Mouse (Mus musculus) kidney, embryonic 16.5 days (tissue): ENCODE data around the gene Stk25. TPM values are rescaled to one million over a fixed set of nuclear protein-coding genes. Genes with fewer than 3 reads are reported as not detected.

Experiments used
- ATAC-seq: fragments of 200-750 bp; cut with Nextera tagmentation; 2 replicates; pipeline ENCODE4 v1.8.0; 2017; ENCODE audit warnings: moderate TSS enrichment; ENCODE audit not compliant: low FRiP score, low TSS enrichment
- H3K27ac ChIP-seq: fragments of 300-500 bp; sonication (generic); 2 replicates; pipeline ENCODE4 v1.5.1; 2014; ENCODE audit warnings: low read length
- H3K27me3 ChIP-seq: fragments of 300-500 bp; sonication (generic); 2 replicates; pipeline ENCODE4 v1.6.1; 2014; ENCODE audit warnings: low read length, control low read depth, mixed read lengths; ENCODE audit not compliant: insufficient read depth
- H3K36me3 ChIP-seq: fragments of 300-500 bp; sonication (generic); 2 replicates; pipeline ENCODE4 v1.6.1; 2014; ENCODE audit warnings: low read length, control low read depth, mixed read lengths; ENCODE audit not compliant: insufficient read depth
- H3K4me1 ChIP-seq: fragments of 300-500 bp; sonication (generic); 2 replicates; pipeline ENCODE4 v1.6.1; 2014; ENCODE audit warnings: low read length, control low read depth, mixed read lengths; ENCODE audit not compliant: insufficient read depth
- H3K4me2 ChIP-seq: fragments of 300-500 bp; sonication (generic); replicated peaks from 2 replicates; pipeline ENCODE4 v1.6.1; 2014; ENCODE audit warnings: low read depth, low read length
- H3K4me3 ChIP-seq: fragments of 300-500 bp; sonication (generic); 2 replicates; pipeline ENCODE4 v1.5.1; 2014; ENCODE audit warnings: mild to moderate bottlenecking, low read length
- H3K9ac ChIP-seq: fragments of 300-500 bp; sonication (generic); replicated peaks from 2 replicates; pipeline ENCODE4 v1.6.1; 2014; ENCODE audit warnings: low read length
- H3K9me3 ChIP-seq: fragments of 300-500 bp; sonication (generic); 2 replicates; pipeline ENCODE4 v1.6.1; 2016; ENCODE audit warnings: low read length, control low read depth
- WGBS: fragments of 180-500 bp; shearing (Covaris S2); extraction: QIAGEN DNeasy Blood & Tissue Kit; methylation state at CpG from one replicate; pipeline ENCODE4 v1.1.7; 2014; 5-methylcytosine and 5-hydroxymethylcytosine counted together
- polyA plus RNA-seq: library from polyadenylated mRNA; unstranded; fragments of >200 nt; fragmentation: Nextera tagmentation; extraction: Ambion mirVana; gene quantifications from 2 replicates; pipeline ENCODE4 v1.2.1, GENCODE M21; 2015

Gene Stk25
- polyA plus RNA-seq, 1 experiment from 2014 or later: 205 TPM

GRCm38 (mm10) chr1:93618948-93619347 is 39.5 kb downstream of the Stk25 start:
- Histone ChIP-seq H3K4me1 (no peaks in the 10 kb centered on the region), H3K4me2 (no peak overlapping the region), H3K27me3 (no peaks in the 10 kb centered on the region), H3K9me3 (no peaks in the 10 kb centered on the region), H3K9ac (no peak overlapping the region), H3K36me3 (peaks cover 29% of the 10 kb centered on the region), H3K27ac (peak overlapping the region; percentile 72; the same call in 1 of the 2 replicates), H3K4me3 (no peak overlapping the region)
- WGBS: 64% methylated on average over 5 of the region's 5 CpGs
- peak; percentile 20; the same call in 1 of the 2 replicates for ATAC-seq

- 65% methylated on average over 4 of the region's 4 CpGs for WGBS
- Histone ChIP-seq H3K4me2 (no peak overlapping the region), H3K9me3 (no peaks in the 10 kb centered on the region), H3K4me3 (no peak overlapping the region), H3K4me1 (no peaks in the 10 kb centered on the region), H3K27me3 (no peaks in the 10 kb centered on the region), H3K27ac (peak overlapping the region; percentile 72), H3K36me3 (peaks cover 24% of the 10 kb centered on the region), H3K9ac (no peak overlapping the region)
- ATAC-seq: peak; percentile 70; the same call in 1 of the 2 replicates
Measured at GRCm38 (mm10) chr1:93618059-93618748, 40.3 kb downstream of the Stk25 start.

- 0 out of 2 replicates have a peak, but pooled peaks cover 3% of the 10 kb centered on the region for H3K36me3 ChIP-seq
- H3K4me2 ChIP-seq: no peak overlapping the region
- H3K4me3 ChIP-seq: no peak overlapping the region
- H3K4me1 ChIP-seq: no peaks in the 10 kb centered on the region
- ATAC-seq: no peak
- H3K9me3 ChIP-seq: no peaks in the 10 kb centered on the region
- H3K27me3 ChIP-seq: no peaks in the 10 kb centered on the region
- 89% methylated on average over 8 of the region's 8 CpGs for WGBS
- no peak overlapping the region for H3K9ac ChIP-seq
- H3K27ac ChIP-seq: no peak overlapping the region
Measured at GRCm38 (mm10) chr1:93609762-93610161, 48.7 kb downstream of the Stk25 start.

GRCm38 (mm10) chr1:93608696-93609245 is 49.7 kb downstream of the Stk25 start:
- Histone ChIP-seq H3K9me3 (no peaks in the 10 kb centered on the region), H3K9ac (no peak overlapping the region), H3K27ac (no peak overlapping the region), H3K4me1 (no peaks in the 10 kb centered on the region), H3K4me2 (no peak overlapping the region), H3K27me3 (no peaks in the 10 kb centered on the region), H3K4me3 (no peak overlapping the region), H3K36me3 (0 out of 2 replicates have a peak, but pooled peaks cover under 1% of the 10 kb centered on the region)
- ATAC-seq: no peak
- WGBS: 77% methylated on average over 4 of the region's 4 CpGs

- H3K4me1 ChIP-seq: no peaks in the 10 kb centered on the region
- WGBS: 77% methylated on average over 14 of the region's 14 CpGs
- H3K4me2 ChIP-seq: no peak overlapping the region
- H3K27ac ChIP-seq: no peak overlapping the region
- H3K9ac ChIP-seq: no peak overlapping the region
- H3K27me3 ChIP-seq: no peaks in the 10 kb centered on the region
- H3K9me3 ChIP-seq: no peaks in the 10 kb centered on the region
- no peak for ATAC-seq
- H3K4me3 ChIP-seq: no peak overlapping the region
- no peaks in the 10 kb centered on the region for H3K36me3 ChIP-seq
Measured at GRCm38 (mm10) chr1:93607090-93608083, 51.1 kb downstream of the Stk25 start.

- Histone ChIP-seq H3K4me3 (no peak overlapping the region), H3K4me1 (no peaks in the 10 kb centered on the region), H3K9me3 (no peaks in the 10 kb centered on the region), H3K4me2 (no peak overlapping the region), H3K27me3 (no peaks in the 10 kb centered on the region), H3K9ac (no peak overlapping the region), H3K27ac (no peak overlapping the region), H3K36me3 (no peaks in the 10 kb centered on the region)
- no peak for ATAC-seq
- 96% methylated on average over 12 of the region's 12 CpGs for WGBS
Measured at GRCm38 (mm10) chr1:93603921-93604320, 54.5 kb downstream of the Stk25 start.

- Histone ChIP-seq H3K27ac (no peak overlapping the region), H3K4me1 (no peaks in the 10 kb centered on the region)
- WGBS: 83% methylated on average over 4 of the region's 4 CpGs
Measured at GRCm38 (mm10) chr1:93602911-93603310, 55.5 kb downstream of the Stk25 start.

GRCm38 (mm10) chr1:93595916-93596315 is 62.5 kb downstream of the Stk25 start:
- H3K27ac ChIP-seq: no peak overlapping the region
- H3K4me2 ChIP-seq: no peak overlapping the region
- 81% methylated on average over 6 of the region's 6 CpGs for WGBS
- no peaks in the 10 kb centered on the region for H3K27me3 ChIP-seq
- no peak for ATAC-seq
- H3K36me3 ChIP-seq: no peaks in the 10 kb centered on the region
- H3K4me3 ChIP-seq: no peak overlapping the region
- no peaks in the 10 kb centered on the region for H3K4me1 ChIP-seq
- peaks cover 9% of the 10 kb centered on the region for H3K9me3 ChIP-seq
- H3K9ac ChIP-seq: no peak overlapping the region

More at GRCm38 (mm10) chr1:93602911-93603310, 55.5 kb downstream of the Stk25 start:
- H3K36me3 ChIP-seq: no peaks in the 10 kb centered on the region
- no peak overlapping the region for H3K9ac ChIP-seq
- no peak overlapping the region for H3K4me2 ChIP-seq
- no peak for ATAC-seq
- H3K27me3 ChIP-seq: no peaks in the 10 kb centered on the region
- no peaks in the 10 kb centered on the region for H3K9me3 ChIP-seq
- H3K4me3 ChIP-seq: no peak overlapping the region

GRCm38 (mm10) chr1:93593960-93594359 is 64.5 kb downstream of the Stk25 start:
- Histone ChIP-seq H3K36me3 (no peaks in the 10 kb centered on the region), H3K4me3 (no peak overlapping the region), H3K27me3 (no peaks in the 10 kb centered on the region), H3K4me2 (no peak overlapping the region), H3K9me3 (peaks cover 9% of the 10 kb centered on the region), H3K27ac (no peak overlapping the region), H3K9ac (no peak overlapping the region), H3K4me1 (no peaks in the 10 kb centered on the region)
- no peak for ATAC-seq
